ENCODE assay signal across 30 mouse cellular contexts in genomic region chr7:122723358-122723876, GRCm38 (mm10). TPM values are rescaled to one million over a fixed set of nuclear protein-coding genes. Genes with fewer than 3 reads are reported as not detected.
DNase-seq lines count a peak whose midpoint lies in the region; ATAC-seq and TF ChIP-seq lines count a peak whose summit lies in the region.
"Had no signal": no experiment of that assay in that cellular context is flagged by ENCODE, and none has a peak within 500 bp of the region (broad histone marks: within the 10 kb centered on the region; RNA-seq: fewer than 3 reads in every experiment).

No protein-coding gene starts in this region.

- 0 out of 2 replicates have a peak, but pooled peaks cover 2% of the 10 kb centered on the region for H3K4me1 ChIP-seq in kidney, adult 2 months (ENCODE audit: control insufficient read depth, insufficient read depth, low read length)
- no peaks in the 10 kb centered on the region for H3K4me1 ChIP-seq in forebrain, postnatal 0 days (ENCODE audit: insufficient read depth)
- H3K4me1 ChIP-seq: embryonic facial prominence, embryonic 15.5 days; hindbrain, embryonic 10.5 days; limb, embryonic 12.5 days; midbrain, embryonic 12.5 days; neural tube, embryonic 15.5 days had no signal

- no peak for ATAC-seq in forebrain, postnatal 0 days
- ATAC-seq: forebrain, embryonic 14.5 days; hindbrain, embryonic 16.5 days; intestine, embryonic 16.5 days had no signal

- TF ChIP-seq POLR2A in kidney, adult 2 months (IDR thresholded peaks at IDR 0.05; ENCODE audit: low read depth, low read length), result no peak

- TF ChIP-seq CTCF in kidney, adult 2 months (conservative IDR thresholded peaks at IDR 0.05; ENCODE audit: insufficient read depth, insufficient read length, low read depth, low read length), result no peak
- TF ChIP-seq CTCF in forebrain, postnatal 0 days (IDR thresholded peaks at IDR 0.05; ENCODE audit: low read depth), result no peak

- H3K4me2 ChIP-seq in forebrain, postnatal 0 days (ENCODE audit: low read depth), result no peak overlapping the region
- H3K4me2 ChIP-seq: embryonic facial prominence, embryonic 15.5 days; limb, embryonic 12.5 days; liver, embryonic 11.5 days; lung, embryonic 14.5 days; midbrain, embryonic 12.5 days; neural tube, embryonic 15.5 days had no signal

- no peaks in the 10 kb centered on the region for H3K36me3 ChIP-seq in kidney, adult 2 months (ENCODE audit: control insufficient read depth, insufficient read depth, low read length)
- no peaks in the 10 kb centered on the region for H3K36me3 ChIP-seq in forebrain, postnatal 0 days (ENCODE audit: insufficient read depth)
- H3K36me3 ChIP-seq: embryonic facial prominence, embryonic 15.5 days; heart, embryonic 10.5 days; hindbrain, embryonic 10.5 days; limb, embryonic 12.5 days; midbrain, embryonic 12.5 days; neural tube, embryonic 15.5 days had no signal

- no peaks in the 10 kb centered on the region for H3K9me3 ChIP-seq in forebrain, postnatal 0 days (ENCODE audit: low read length)
- H3K9me3 ChIP-seq: embryonic facial prominence, embryonic 15.5 days; heart, embryonic 10.5 days; hindbrain, embryonic 10.5 days; limb, embryonic 12.5 days; midbrain, embryonic 12.5 days; neural tube, embryonic 15.5 days had no signal

- no peak overlapping the region for H3K9ac ChIP-seq in forebrain, postnatal 0 days
- H3K9ac ChIP-seq: embryonic facial prominence, embryonic 15.5 days; limb, embryonic 12.5 days; lung, embryonic 14.5 days; midbrain, embryonic 12.5 days; neural tube, embryonic 15.5 days had no signal

- no peak overlapping the region for H3K4me3 ChIP-seq in kidney, adult 2 months (ENCODE audit: insufficient read depth, low read depth, low read length)
- no peak overlapping the region for H3K4me3 ChIP-seq in forebrain, postnatal 0 days (ENCODE audit: low read depth, low read length)
- H3K4me3 ChIP-seq: embryonic facial prominence, embryonic 15.5 days; heart, embryonic 10.5 days; hindbrain, embryonic 10.5 days; layer of hippocampus, adult 2 months; limb, embryonic 12.5 days; midbrain, embryonic 12.5 days; neural tube, embryonic 15.5 days had no signal

- no peak overlapping the region for H3K27ac ChIP-seq in kidney, adult 2 months (ENCODE audit: insufficient read depth, low read depth, low read length)
- no peak overlapping the region for H3K27ac ChIP-seq in forebrain, postnatal 0 days (ENCODE audit: low read depth, low read length)
- H3K27ac ChIP-seq: embryonic facial prominence, embryonic 15.5 days; heart, embryonic 10.5 days; hindbrain, embryonic 10.5 days; layer of hippocampus, adult 2 months; limb, embryonic 12.5 days; midbrain, embryonic 12.5 days; neural tube, embryonic 15.5 days had no signal

- WGBS in kidney, adult 2 months, result 25% methylated on average over 5 of the region's 5 CpGs
- WGBS in forebrain, postnatal 0 days, result 51% methylated on average over 5 of the region's 5 CpGs

- DNase-seq in kidney, adult 2 months, result peak; percentile 31
- DNase-seq in kidney, adult 18-20 months, result no peak
- peak; percentile 49 to 54 for DNase-seq in spleen, postnatal 36 days (ENCODE audit: low spot score in 2 of 2)
- DNase-seq in spleen, adult 12 weeks (ENCODE audit: low spot score), result no peak
- peak; percentile 8 for DNase-seq in kidney, postnatal 14 days
- no peak for DNase-seq in forebrain, postnatal 0 days
- no peak for DNase-seq in frontal cortex, postnatal 25 days (ENCODE audit: low spot score in 2 of 2)
- DNase-seq: adrenal gland, postnatal 25 days; cerebellum, adult 11 months; cerebellum, adult 9-11 months; gastrocnemius, postnatal 10 days; heart, postnatal 10 days; layer of hippocampus, postnatal 36 days; lung, embryonic 14.5 days; thymus, adult 18-20 months had no signal

- H3K27me3 ChIP-seq in kidney, adult 2 months (replicated peaks; ENCODE audit: control insufficient read depth, insufficient read depth, low read length), result no peaks in the 10 kb centered on the region
- H3K27me3 ChIP-seq in forebrain, postnatal 0 days (ENCODE audit: insufficient read depth, low read length), result no peaks in the 10 kb centered on the region
- H3K27me3 ChIP-seq: embryonic facial prominence, embryonic 15.5 days; limb, embryonic 12.5 days; midbrain, embryonic 12.5 days; neural tube, embryonic 15.5 days had no signal

RNA-seq across cellular contexts. Expression of gene Cacng3, which starts 53.1 kb away (rescaled TPM):
- polyA plus RNA-seq in kidney, adult 2 months (2012; rRNA removed), result 0.03 TPM in 1 of 2 replicates, not detected in the other
- 8.2 and 12.6 TPM in 2 replicates for total RNA-seq in forebrain, postnatal 0 days (2014; rRNA removed)
- polyA plus RNA-seq in forebrain, postnatal 0 days (2015; fragmentation: Nextera tagmentation; extraction: Ambion mirVana), result 17.1 and 28.2 TPM in 2 replicates
- total RNA-seq: common myeloid progenitor, adult 5-6 weeks; ES-E14; granulocyte monocyte progenitor cell, adult 5-6 weeks; megakaryocyte progenitor cell, adult 5-6 weeks had no signal
- polyA plus RNA-seq: heart, embryonic 10.5 days; limb, embryonic 12.5 days had no signal

Comparison
In these comparisons a context has a peak if more than half of its experiments do, and no peak if none do; other contexts are left out.
1. DNase-seq: peak in kidney, adult 2 months (single experiment), spleen, postnatal 36 days (2 of 2) and kidney, postnatal 14 days (single experiment); none in kidney, adult 18-20 months (single experiment), spleen, adult 12 weeks (single experiment), forebrain, postnatal 0 days (single experiment) and frontal cortex, postnatal 25 days (0 of 2).
2. RNA of gene Cacng3, which starts 53.1 kb away (polyA plus RNA-seq): 17.1 to 28.2 TPM in forebrain, postnatal 0 days; 0.03 TPM in kidney, adult 2 months; every median in the first group is over 10 times any median in the second.